In genomic region chr13:38272624-38273023, GRCm38 (mm10) we compare ENCODE assay signal across 29 mouse cellular contexts.
"Had no signal": no experiment of that assay in that cellular context is flagged by ENCODE, and none has a peak within 500 bp of the region (broad histone marks: within the 10 kb centered on the region; RNA-seq: fewer than 3 reads in every experiment).

No protein-coding gene starts in this region.

- H3K4me3 ChIP-seq: embryonic facial prominence, embryonic 10.5 days; embryonic facial prominence, embryonic 12.5 days; embryonic facial prominence, embryonic 13.5 days; embryonic facial prominence, embryonic 15.5 days; erythroblast, embryonic 14.5 days; forebrain, embryonic 10.5 days; forebrain, embryonic 12.5 days; forebrain, embryonic 13.5 days; forebrain, embryonic 15.5 days; gastrocnemius, adult 2 months; heart, adult 2 months had no signal

- H3K4me1 ChIP-seq: embryonic facial prominence, embryonic 10.5 days; embryonic facial prominence, embryonic 12.5 days; embryonic facial prominence, embryonic 13.5 days; embryonic facial prominence, embryonic 15.5 days; forebrain, embryonic 10.5 days; forebrain, embryonic 12.5 days; forebrain, embryonic 13.5 days; forebrain, embryonic 15.5 days had no signal

- H3K27ac ChIP-seq: embryonic facial prominence, embryonic 10.5 days; embryonic facial prominence, embryonic 12.5 days; embryonic facial prominence, embryonic 13.5 days; embryonic facial prominence, embryonic 15.5 days; forebrain, embryonic 10.5 days; forebrain, embryonic 12.5 days; forebrain, embryonic 13.5 days; forebrain, embryonic 15.5 days; gastrocnemius, adult 2 months; heart, adult 2 months had no signal

- H3K9ac ChIP-seq: embryonic facial prominence, embryonic 12.5 days; embryonic facial prominence, embryonic 13.5 days; embryonic facial prominence, embryonic 15.5 days; forebrain, embryonic 12.5 days; forebrain, embryonic 13.5 days; forebrain, embryonic 15.5 days; forebrain, postnatal 0 days had no signal

- H3K36me3 ChIP-seq: embryonic facial prominence, embryonic 10.5 days; embryonic facial prominence, embryonic 12.5 days; embryonic facial prominence, embryonic 13.5 days; embryonic facial prominence, embryonic 15.5 days; forebrain, embryonic 10.5 days; forebrain, embryonic 12.5 days; forebrain, embryonic 15.5 days had no signal

- H3K27me3 ChIP-seq: embryonic facial prominence, embryonic 12.5 days; embryonic facial prominence, embryonic 13.5 days; embryonic facial prominence, embryonic 15.5 days; forebrain, embryonic 12.5 days; forebrain, embryonic 13.5 days; forebrain, embryonic 15.5 days had no signal

- H3K9me3 ChIP-seq: embryonic facial prominence, embryonic 10.5 days; embryonic facial prominence, embryonic 12.5 days; embryonic facial prominence, embryonic 13.5 days; embryonic facial prominence, embryonic 15.5 days; forebrain, embryonic 10.5 days; forebrain, embryonic 12.5 days; forebrain, embryonic 13.5 days; forebrain, embryonic 15.5 days had no signal

- H3K4me2 ChIP-seq: embryonic facial prominence, embryonic 12.5 days; embryonic facial prominence, embryonic 13.5 days; embryonic facial prominence, embryonic 15.5 days; forebrain, embryonic 12.5 days; forebrain, embryonic 13.5 days; forebrain, embryonic 15.5 days had no signal

- ATAC-seq: forebrain, embryonic 13.5 days; forebrain, embryonic 14.5 days; forebrain, embryonic 15.5 days; forebrain, embryonic 16.5 days; forebrain, postnatal 0 days had no signal

- DNase-seq: cerebellum, adult 2 months; cerebellum, adult 8-10 months; cerebellum, adult 9-10 months; cerebellum, adult 9-11 months; cerebellum, postnatal 10 days; cerebellum, postnatal 14 days; cerebellum, postnatal 25 days; cerebellum, postnatal 36 days; embryo, embryonic 11 days; forebrain, postnatal 0 days; gastrocnemius, adult 2 months; gastrocnemius, postnatal 10 days; gastrocnemius, postnatal 14 days; gastrocnemius, postnatal 25 days; gastrocnemius, postnatal 36 days; heart, adult 11 months; heart, adult 18-20 months; heart, adult 2 months had no signal
